Mouse (Mus musculus) forebrain, embryonic 15.5 days (tissue): Measurements from ENCODE around the gene Rab5b. TPM values are rescaled to one million over a fixed set of nuclear protein-coding genes. Genes with fewer than 3 reads are reported as not detected.

ENCODE experiments used
- ATAC-seq: fragments of 200-750 bp; cut with Nextera tagmentation; replicated peaks from 2 replicates; pipeline ENCODE4 v1.8.0; 2017; ENCODE audit warnings: mild to moderate bottlenecking, moderate TSS enrichment, moderate library complexity
- H3K27ac ChIP-seq: fragments of 300-500 bp; sonication (generic); replicated peaks from 2 replicates; pipeline ENCODE4 v1.5.1; 2015; ENCODE audit warnings: mild to moderate bottlenecking, inconsistent platforms
- H3K27me3 ChIP-seq: fragments of 300-500 bp; sonication (generic); 2 replicates; pipeline ENCODE4 v1.6.1; 2015; ENCODE audit warnings: inconsistent platforms
- H3K36me3 ChIP-seq: fragments of 300-500 bp; sonication (generic); 2 replicates; pipeline ENCODE4 v1.6.1; 2015; ENCODE audit warnings: mild to moderate bottlenecking, inconsistent platforms
- H3K4me1 ChIP-seq: fragments of 300-500 bp; sonication (generic); 2 replicates; pipeline ENCODE4 v1.6.1; 2015; ENCODE audit warnings: inconsistent platforms
- H3K4me2 ChIP-seq: fragments of 300-500 bp; sonication (generic); replicated peaks from 2 replicates; pipeline ENCODE4 v1.6.1; 2015; ENCODE audit warnings: mild to moderate bottlenecking, inconsistent platforms
- H3K4me3 ChIP-seq: fragments of 300-500 bp; sonication (generic); 2 replicates; pipeline ENCODE4 v1.5.1; 2015; ENCODE audit warnings: mild to moderate bottlenecking, inconsistent platforms
- H3K9ac ChIP-seq: fragments of 300-500 bp; sonication (generic); replicated peaks from 2 replicates; pipeline ENCODE4 v1.6.1; 2015; ENCODE audit warnings: mild to moderate bottlenecking, inconsistent platforms
- H3K9me3 ChIP-seq: fragments of 300-500 bp; sonication (generic); 2 replicates; pipeline ENCODE4 v1.6.1; 2016; ENCODE audit warnings: inconsistent platforms
- WGBS: fragments of 180-500 bp; shearing (Covaris S2); methylation state at CpG from one replicate; pipeline ENCODE4 v1.1.7; 2015; ENCODE audit warnings: mixed read lengths; 5-methylcytosine and 5-hydroxymethylcytosine counted together
- polyA plus RNA-seq: library from polyadenylated mRNA; unstranded; fragments of >200 nt; fragmentation: Nextera tagmentation; extraction: Ambion mirVana; gene quantifications from 2 replicates; pipeline ENCODE4 v1.2.1, GENCODE M21; 2015

Rab5b gene
- polyA plus RNA-seq, 1 experiment from 2014 or later, result 116 TPM

DNA sequence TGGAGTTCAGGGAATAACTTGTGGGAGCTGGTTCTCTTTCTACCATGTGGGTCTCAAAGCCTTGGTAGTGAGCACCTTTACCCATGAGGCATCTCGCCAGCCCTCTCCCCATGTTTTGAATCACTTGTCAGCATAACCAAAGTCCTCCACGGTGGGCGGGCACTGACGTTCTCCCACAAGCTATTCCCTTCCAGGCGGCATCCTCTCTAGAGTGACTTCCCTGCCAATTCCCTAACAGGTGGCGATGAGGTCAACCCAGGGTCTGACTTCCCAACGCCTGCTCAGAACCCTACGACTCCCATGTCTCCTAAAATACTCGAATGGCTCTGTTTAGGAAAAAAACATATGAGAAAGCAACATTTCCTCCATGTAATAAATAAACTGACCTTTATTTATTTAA lies 38.2 kb downstream of the Rab5b start:
- no peak overlapping the region for H3K27ac ChIP-seq
- H3K36me3 ChIP-seq, result no peaks in the 10 kb centered on the region
- no peaks in the 10 kb centered on the region for H3K27me3 ChIP-seq
- no peak overlapping the region for H3K9ac ChIP-seq
- no peak overlapping the region for H3K4me3 ChIP-seq
- WGBS, result 70% methylated on average over 9 of the region's 9 CpGs
- H3K4me2 ChIP-seq, result no peak overlapping the region
- ATAC-seq, result no peak
- no peaks in the 10 kb centered on the region for H3K9me3 ChIP-seq
- H3K4me1 ChIP-seq, result no peaks in the 10 kb centered on the region

DNA sequence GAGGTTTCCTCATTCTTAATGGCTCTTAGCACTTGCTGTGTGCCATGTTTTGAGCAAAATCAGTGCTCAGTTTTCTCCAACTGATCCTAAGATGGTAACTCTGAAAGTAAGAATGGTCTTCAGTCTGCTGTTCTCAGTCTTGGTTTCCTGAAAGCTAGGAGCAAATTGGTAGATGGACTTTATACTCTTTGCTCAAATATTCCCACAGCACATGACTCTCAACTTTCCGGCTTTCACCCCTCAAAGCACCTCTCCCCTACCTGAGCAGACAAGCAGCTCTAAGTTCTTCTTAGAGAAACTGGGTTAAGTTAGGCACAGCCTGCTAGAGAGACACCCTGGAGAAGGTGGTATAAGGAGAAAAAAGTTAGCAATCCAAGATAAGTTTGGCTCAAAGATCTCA lies 39.3 kb downstream of the Rab5b start:
- 93% methylated on average over 1 of the region's 1 CpGs for WGBS
- ATAC-seq, result no peak

DNA sequence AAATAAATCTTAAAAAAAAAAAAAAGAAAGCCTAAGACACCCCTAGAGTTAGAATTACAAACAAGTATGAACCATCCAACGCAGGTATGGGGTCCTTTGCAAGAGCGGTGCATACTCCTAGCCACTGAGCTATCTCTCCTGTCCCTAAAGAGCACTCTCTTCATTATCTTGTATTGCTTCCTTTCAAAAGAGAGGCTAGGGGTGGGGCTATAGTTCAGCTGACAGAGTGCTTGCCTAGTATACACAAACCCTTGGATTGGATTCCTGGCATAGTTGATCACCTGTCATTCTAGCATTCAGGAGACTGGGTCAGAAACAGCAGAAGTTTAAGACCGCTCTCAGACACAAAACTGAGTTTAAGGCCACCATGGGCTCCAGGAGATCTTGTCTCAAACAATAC lies 40.8 kb downstream of the Rab5b start:
- Histone ChIP-seq H3K4me2 (no peak overlapping the region), H3K27ac (no peak overlapping the region), H3K9me3 (no peaks in the 10 kb centered on the region), H3K4me1 (no peaks in the 10 kb centered on the region), H3K36me3 (no peaks in the 10 kb centered on the region), H3K27me3 (no peaks in the 10 kb centered on the region), H3K9ac (no peak overlapping the region), H3K4me3 (no peak overlapping the region)
- WGBS, result 89% methylated on average over 3 of the region's 3 CpGs
- no peak for ATAC-seq

More for the DNA sequence above, 39.3 kb downstream of the Rab5b start:
- Histone ChIP-seq H3K27me3 (no peaks in the 10 kb centered on the region), H3K9me3 (no peaks in the 10 kb centered on the region), H3K27ac (no peak overlapping the region), H3K36me3 (no peaks in the 10 kb centered on the region), H3K4me3 (no peak overlapping the region), H3K4me2 (no peak overlapping the region), H3K9ac (no peak overlapping the region), H3K4me1 (no peaks in the 10 kb centered on the region)

DNA sequence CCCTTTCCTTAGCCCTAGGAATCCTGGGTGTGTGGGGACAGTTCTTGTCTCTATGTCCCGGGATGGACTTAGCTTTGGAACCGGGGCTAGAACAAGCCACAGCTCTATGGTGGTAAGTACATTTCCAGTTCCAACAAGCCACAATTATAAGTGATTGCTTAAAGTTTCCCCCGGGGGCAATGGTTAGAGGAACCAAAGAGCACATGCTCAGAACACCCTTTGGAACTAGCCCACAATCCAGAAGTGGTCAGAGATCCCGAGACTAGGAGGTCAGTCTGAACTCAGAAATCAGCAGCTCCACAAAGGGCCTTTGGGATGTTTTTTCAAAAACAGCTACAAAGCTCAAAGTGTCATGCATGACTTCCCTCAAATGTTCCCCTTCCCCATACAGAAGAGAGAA lies 42.2 kb downstream of the Rab5b start:
- no peaks in the 10 kb centered on the region for H3K36me3 ChIP-seq
- no peaks in the 10 kb centered on the region for H3K9me3 ChIP-seq
- no peak for ATAC-seq
- no peak overlapping the region for H3K9ac ChIP-seq
- H3K4me1 ChIP-seq, result no peaks in the 10 kb centered on the region
- no peaks in the 10 kb centered on the region for H3K27me3 ChIP-seq
- no peak overlapping the region for H3K4me2 ChIP-seq
- H3K4me3 ChIP-seq, result no peak overlapping the region
- WGBS, result 72% methylated on average over 4 of the region's 4 CpGs
- H3K27ac ChIP-seq, result no peak overlapping the region

DNA sequence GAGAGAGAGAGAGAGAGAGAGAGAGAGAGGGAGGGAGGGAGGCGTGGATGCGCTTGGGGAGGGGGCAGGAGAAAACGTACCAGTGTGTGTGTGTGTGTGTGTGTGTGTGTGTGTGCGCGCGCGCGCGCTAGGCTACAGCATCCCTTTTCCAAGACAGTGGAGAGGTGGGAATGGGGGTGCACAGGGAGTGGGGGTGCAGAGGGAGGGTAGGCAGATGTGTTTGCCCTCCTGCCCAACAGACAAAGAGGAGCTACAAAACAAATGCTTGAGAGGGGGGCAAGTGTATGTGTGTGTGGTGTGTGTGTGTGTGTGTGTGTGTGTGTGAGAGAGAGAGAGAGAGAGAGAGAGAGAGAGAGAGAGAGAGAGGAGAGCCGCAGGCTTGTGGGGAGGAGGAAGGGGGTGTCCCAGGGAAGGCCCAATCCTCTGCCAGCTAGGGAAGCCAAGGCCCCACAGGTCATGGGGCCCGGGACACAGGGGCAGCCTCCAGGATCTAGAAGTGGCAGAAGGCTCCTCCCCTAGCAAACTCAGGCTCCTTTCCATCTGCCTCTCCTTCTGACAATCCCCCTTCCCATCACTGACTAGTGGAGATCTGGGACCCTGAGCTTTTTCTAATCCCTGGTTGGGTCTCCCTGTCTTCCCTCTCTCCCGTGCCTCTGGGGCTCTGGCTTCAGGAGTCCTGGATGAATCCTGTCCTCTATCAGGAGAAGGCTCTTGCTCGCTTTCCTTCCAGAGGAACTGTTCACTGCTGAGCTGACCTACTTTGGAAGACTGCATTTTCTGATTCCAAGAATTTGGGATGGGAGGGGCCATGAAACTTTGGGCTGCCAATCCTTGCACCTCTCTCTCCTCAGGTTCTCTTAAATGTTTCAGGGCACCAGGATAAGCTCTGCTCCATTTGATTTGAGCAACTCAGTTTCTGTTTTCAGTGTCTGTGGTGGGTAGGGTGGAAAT lies 49.6 kb downstream of the Rab5b start:
- H3K27ac ChIP-seq, result peak overlapping the region; percentile 94
- H3K4me1 ChIP-seq, result peaks cover 39% of the 10 kb centered on the region
- H3K36me3 ChIP-seq, result peaks cover 3% of the 10 kb centered on the region; the same call in 1 of the 2 replicates
- peak overlapping the region; percentile 79 for H3K4me2 ChIP-seq
- peak overlapping the region; percentile 48 for H3K9ac ChIP-seq
- H3K27me3 ChIP-seq, result no peaks in the 10 kb centered on the region
- peak; percentile 86 for ATAC-seq
- peak overlapping the region; percentile 66 for H3K4me3 ChIP-seq
- WGBS, result 4% methylated on average over 11 of the region's 13 CpGs
- no peaks in the 10 kb centered on the region for H3K9me3 ChIP-seq

DNA sequence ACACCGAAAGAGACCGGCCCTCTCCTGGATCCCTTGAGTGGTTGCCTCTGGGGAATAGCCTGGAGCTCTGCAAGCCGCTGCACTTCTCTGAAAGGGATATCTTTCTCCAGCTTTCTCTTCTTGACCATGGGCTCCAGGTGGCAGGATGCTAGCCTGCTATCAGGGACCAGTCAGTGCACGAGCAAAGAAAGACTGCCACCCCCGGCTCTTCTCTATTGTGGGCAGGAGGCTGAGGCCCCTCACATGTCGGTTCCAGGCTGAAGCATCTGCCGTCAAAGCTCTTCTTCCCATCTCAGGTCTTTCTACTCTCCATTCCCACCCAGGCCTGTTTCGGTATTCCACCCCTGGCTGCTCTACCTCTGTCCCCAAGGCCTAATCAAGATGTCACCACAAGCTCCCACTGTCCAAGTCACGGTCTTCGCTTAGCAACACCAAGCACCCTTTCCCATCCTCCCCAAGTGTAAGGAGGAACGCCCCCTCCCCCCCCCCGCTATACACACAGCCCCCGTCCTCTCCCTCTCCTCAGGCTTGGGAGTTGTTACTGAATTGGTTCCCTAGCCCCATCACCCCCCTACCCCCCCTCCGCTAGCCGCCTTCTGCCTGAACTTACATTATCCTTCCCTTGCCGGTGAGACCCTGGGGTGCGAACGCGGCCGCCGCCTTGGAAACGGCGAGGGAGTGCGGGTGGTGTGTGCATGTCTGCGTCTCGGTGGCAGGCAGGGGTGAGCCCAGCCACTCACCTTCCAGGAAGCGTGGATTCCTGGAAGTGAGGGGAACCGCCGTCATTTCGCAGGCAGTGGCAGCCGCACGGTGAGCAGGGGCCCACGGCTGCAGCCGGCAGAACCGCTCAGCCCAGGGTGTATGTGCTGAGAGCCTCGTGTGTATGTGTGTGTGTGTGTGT lies 50.7 kb downstream of the Rab5b start, which contains the start of gene Ikzf4:
TSS of gene Ikzf4 (minus strand) at position 881 of the 901 bp plus-strand sequence.
- WGBS, result 1% methylated on average over 36 of the region's 36 CpGs
- Histone ChIP-seq H3K36me3 (peaks cover 12% of the 10 kb centered on the region), H3K9me3 (no peaks in the 10 kb centered on the region), H3K27ac (peak within 1 kb of the TSS; percentile 94), H3K4me1 (peaks cover 39% of the 10 kb centered on the region), H3K9ac (peak within 1 kb of the TSS; percentile 84), H3K27me3 (no peaks in the 10 kb centered on the region), H3K4me3 (peak within 1 kb of the TSS; percentile 66), H3K4me2 (peak within 1 kb of the TSS; percentile 79)
- peak; percentile 80 for ATAC-seq

DNA sequence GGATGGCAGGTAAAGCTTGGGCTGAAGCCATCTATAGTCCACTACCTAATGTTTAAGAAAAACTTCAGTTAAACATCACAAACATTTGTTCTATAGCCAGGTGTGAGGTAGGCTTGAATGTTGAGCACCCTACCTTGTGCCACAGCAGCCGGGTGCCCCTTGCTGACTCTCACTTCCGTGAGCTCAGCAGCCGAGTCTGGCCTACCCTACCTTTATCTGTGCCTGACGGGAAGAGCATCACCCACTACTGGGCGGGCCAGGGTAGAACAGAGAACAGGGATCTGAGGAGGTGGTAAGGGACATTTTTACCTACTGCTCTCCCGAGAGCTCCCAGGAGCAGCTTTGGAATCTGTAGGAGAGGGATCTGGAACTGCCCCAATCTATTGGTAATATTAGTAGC lies 53.3 kb downstream of the Rab5b start:
- Histone ChIP-seq H3K4me1 (peaks cover 39% of the 10 kb centered on the region), H3K27me3 (no peaks in the 10 kb centered on the region), H3K27ac (no peak overlapping the region), H3K4me3 (no peak overlapping the region), H3K9ac (no peak overlapping the region), H3K4me2 (no peak overlapping the region), H3K9me3 (no peaks in the 10 kb centered on the region), H3K36me3 (peaks cover 34% of the 10 kb centered on the region)
- no peak for ATAC-seq
- 88% methylated on average over 6 of the region's 6 CpGs for WGBS

DNA sequence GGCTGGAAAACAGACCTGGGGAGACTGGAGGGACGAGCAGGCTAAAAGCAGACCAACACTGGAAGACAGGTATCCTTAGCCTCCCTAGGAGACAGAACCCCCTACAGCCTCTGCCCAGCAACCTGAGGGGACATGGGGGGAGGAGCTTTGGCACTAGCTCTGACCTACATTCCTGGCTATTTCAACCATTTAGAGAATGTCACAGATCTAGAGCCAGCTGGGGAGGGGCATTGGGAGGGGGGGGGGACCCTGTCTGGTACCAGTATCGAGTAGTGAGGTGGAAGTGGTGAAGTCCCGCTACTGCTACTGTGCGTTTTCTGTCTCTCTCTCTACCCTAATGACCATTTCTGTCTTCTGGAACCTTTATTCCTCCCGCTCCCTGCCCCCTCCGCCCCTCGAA lies 54.2 kb downstream of the Rab5b start:
- peaks cover 36% of the 10 kb centered on the region for H3K36me3 ChIP-seq
- no peak overlapping the region for H3K4me3 ChIP-seq
- H3K4me1 ChIP-seq, result peaks cover 35% of the 10 kb centered on the region
- H3K27me3 ChIP-seq, result no peaks in the 10 kb centered on the region
- WGBS, result 78% methylated on average over 7 of the region's 7 CpGs
- H3K9me3 ChIP-seq, result no peaks in the 10 kb centered on the region
- no peak overlapping the region for H3K4me2 ChIP-seq
- H3K9ac ChIP-seq, result no peak overlapping the region
- ATAC-seq, result no peak
- H3K27ac ChIP-seq, result no peak overlapping the region

DNA sequence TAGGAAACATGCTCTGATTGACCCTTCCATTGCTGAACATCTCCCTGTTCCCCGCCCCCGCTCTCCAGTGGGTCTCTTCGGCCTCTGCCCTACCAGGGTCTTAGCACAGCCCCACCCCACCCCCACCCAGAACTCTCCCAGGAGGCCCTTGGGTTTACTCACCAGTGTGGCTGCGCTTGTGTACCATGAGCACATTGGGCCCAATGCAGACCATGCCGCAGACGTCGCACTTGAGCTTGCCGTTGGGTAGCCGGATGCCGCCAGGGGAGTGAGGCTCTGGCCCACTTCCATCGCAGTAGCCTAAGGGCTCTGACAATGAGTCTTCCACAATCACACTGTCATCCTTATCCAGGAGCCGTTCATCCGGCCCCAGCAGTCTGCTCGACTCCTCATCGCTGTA lies 55.2 kb downstream of the Rab5b start:
- Histone ChIP-seq H3K4me1 (peaks cover 27% of the 10 kb centered on the region), H3K4me2 (no peak overlapping the region), H3K9ac (no peak overlapping the region), H3K27ac (no peak overlapping the region), H3K4me3 (no peak overlapping the region), H3K36me3 (peaks cover 44% of the 10 kb centered on the region), H3K9me3 (no peaks in the 10 kb centered on the region), H3K27me3 (no peaks in the 10 kb centered on the region)
- WGBS, result 94% methylated on average over 15 of the region's 15 CpGs
- no peak for ATAC-seq

DNA sequence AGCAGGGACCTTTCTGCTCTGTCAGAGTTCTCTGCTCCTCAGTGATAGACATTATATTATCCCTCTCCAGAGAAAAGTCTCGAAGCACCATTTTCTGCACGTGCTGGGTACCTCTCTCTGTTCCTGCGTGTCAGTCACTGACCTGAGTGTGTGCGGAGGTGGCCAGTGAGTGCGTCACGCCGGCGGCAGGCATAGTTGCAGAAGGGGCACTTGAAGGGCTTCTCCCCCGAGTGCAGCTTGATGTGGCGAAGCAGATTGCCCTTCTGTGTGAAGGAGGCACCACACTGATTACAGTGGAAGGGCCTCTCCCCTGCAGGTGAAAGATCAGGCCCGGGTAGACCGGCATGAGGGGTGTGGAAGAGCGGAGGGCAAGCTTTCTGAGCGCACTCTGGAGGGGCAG lies 56.1 kb downstream of the Rab5b start:
- H3K4me1 ChIP-seq, result peaks cover 24% of the 10 kb centered on the region
- H3K27me3 ChIP-seq, result no peaks in the 10 kb centered on the region
- WGBS, result 91% methylated on average over 14 of the region's 14 CpGs
- H3K4me3 ChIP-seq, result no peak overlapping the region
- no peak overlapping the region for H3K27ac ChIP-seq
- no peaks in the 10 kb centered on the region for H3K9me3 ChIP-seq
- ATAC-seq, result no peak
- H3K36me3 ChIP-seq, result peaks cover 51% of the 10 kb centered on the region
- H3K9ac ChIP-seq, result no peak overlapping the region
- no peak overlapping the region for H3K4me2 ChIP-seq

DNA sequence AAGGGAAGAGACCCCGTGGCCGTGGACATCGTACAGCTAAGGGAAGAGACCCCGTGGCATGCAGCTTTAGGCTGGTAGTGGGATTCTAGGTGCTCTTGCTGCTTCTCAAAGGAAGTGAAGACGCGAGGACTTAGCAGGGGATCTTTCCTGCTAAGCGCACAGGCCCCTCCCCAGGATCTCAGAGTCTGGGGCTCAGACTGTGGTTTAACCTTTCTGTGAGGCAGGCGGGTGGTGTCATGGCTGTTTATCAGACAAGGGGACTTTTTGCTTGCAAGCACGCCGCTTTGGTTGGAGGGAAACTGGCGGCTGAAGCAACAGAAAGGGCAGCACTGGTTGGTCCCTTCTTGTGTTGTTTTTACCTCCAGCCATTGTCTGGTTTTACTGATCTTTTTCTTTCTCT lies 59.1 kb downstream of the Rab5b start:
- no peak overlapping the region for H3K4me2 ChIP-seq
- no peaks in the 10 kb centered on the region for H3K4me1 ChIP-seq
- no peak overlapping the region for H3K27ac ChIP-seq
- no peak overlapping the region for H3K4me3 ChIP-seq
- no peaks in the 10 kb centered on the region for H3K27me3 ChIP-seq
- H3K36me3 ChIP-seq, result peaks cover 63% of the 10 kb centered on the region
- no peak overlapping the region for H3K9ac ChIP-seq
- WGBS, result 17% methylated on average over 11 of the region's 11 CpGs
- no peaks in the 10 kb centered on the region for H3K9me3 ChIP-seq
- no peak for ATAC-seq

DNA sequence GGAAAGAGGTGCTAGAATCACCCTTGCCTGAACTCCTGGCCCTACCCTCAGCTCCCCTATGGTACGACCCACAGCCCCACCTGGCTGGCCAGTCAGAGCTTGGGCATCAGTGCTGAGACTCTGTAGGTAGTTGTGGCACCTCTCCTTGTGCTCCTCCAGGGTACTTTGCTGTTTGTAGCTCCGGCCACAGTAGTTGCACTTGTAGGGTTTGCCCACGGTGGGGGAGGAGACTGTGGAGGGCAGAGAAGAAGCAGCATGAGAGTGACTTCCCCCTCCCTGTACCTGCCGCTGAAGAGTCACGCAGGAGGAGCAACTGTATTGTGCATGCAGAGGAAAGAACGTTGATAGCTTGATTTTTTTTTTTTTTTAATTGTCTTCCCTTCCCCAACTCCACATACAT lies 59.5 kb downstream of the Rab5b start:
- Histone ChIP-seq H3K4me3 (no peak overlapping the region), H3K27ac (no peak overlapping the region), H3K4me2 (no peak overlapping the region), H3K27me3 (no peaks in the 10 kb centered on the region), H3K9ac (no peak overlapping the region), H3K36me3 (peaks cover 62% of the 10 kb centered on the region), H3K9me3 (no peaks in the 10 kb centered on the region), H3K4me1 (no peaks in the 10 kb centered on the region)
- ATAC-seq, result no peak
- WGBS, result 47% methylated on average over 6 of the region's 6 CpGs
